Mouse (Mus musculus) adrenal gland, postnatal 36 days (tissue): ENCODE data around the gene Gm21981. TPM values are rescaled to one million over a fixed set of nuclear protein-coding genes. Genes with fewer than 3 reads are reported as not detected.

Experiments
- DNase-seq, 2 experiments: peaks; one replicate each; pipeline ENCODE4 v3.0.0; 2021; ENCODE audit warnings: mixed read lengths in 1 of 2
- total RNA-seq, 2 experiments: library from RNA; stranded (reverse); gene quantifications; 2 replicates each; pipeline ENCODE4 v1.2.3; 2021

The Gm21981 gene
- total RNA-seq, 2 experiments from 2014 or later, result 0.40 to 0.86 TPM

DNA sequence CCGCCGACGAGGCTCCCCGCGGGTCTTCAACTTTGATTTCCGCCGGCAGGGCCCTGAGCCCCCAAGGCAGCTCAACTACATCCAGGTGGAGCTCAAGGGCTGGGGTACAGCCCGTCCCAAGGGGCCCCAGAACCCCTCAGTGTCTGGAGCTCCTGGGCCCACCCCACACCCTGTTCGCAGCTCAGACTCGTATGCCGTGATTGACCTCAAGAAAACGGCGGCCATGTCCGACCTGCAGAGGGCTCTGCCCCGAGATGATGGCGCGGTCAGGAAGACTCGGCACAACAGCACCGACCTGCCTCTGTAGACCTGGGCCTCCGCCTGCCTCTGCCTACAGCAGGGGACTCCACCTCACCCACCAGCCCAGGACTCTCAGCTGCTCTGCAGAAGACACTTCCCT, 9.3 kb upstream of the Gm21981 start:
- no peak for DNase-seq

- DNase-seq, result no peak
Observed at GRCm38 (mm10) chr17:47702548-47703345, 8.5 kb upstream of the Gm21981 start.

DNA sequence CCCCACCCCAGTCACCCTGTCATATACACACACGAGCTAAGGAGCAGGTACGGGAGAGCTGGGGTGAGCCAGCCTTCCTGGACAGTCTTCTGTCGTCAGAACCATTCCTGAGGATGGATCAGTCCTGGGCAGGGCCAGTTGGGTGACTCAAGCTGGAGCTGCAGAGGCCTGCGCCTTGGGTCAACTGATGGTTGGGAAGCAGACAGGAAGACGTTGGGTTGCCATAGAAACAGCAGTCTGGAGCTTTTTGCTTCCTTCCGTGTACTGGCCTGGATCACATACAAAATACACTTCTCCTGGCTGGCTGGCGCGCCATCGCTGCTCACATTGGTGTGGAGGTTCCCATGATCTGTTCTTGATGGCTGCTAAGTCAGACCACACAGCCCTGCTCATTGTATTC, 7.5 kb upstream of the Gm21981 start:
- DNase-seq, result no peak

GRCm38 (mm10) chr17:47699055-47699454, 4.8 kb upstream of the Gm21981 start:
- no peak for DNase-seq

DNA sequence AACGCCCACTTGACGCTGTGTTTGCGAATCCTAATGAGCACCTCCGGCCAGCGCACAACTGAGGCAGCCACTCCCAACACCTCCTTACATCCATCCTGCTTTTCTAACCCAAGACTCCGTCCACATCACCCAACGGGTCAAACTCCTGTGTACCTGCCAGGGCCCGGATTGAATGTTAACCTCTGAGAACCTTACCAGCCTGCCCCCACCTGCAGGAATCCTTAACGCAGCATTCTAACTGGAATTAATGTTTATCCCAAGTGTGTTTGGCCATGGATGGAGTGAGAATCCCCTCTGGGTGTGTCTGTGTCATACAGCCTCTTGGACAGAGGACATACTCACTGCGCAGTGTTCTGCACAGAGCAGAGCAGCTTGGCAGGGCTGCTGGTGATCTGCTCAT, 3.9 kb upstream of the Gm21981 start:
- no peak for DNase-seq

DNA sequence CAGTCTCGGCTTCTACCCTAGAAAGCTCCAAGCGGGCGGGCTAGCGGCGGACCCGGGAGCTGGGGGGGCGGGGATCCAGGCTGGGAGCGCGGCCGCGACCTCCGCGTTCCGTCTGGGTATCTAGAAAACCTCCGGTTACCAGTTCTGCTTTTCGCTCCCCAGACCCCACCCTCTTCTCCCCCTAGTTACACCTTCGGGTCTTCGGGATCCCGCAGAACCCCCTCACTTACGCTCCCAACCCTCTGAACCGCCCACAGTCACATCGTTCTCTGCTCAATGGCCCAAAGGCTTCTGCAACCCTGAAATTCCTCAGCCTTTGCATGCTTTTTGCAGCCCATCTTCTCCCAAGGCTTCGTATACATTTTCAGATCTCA, 1.1 kb upstream of the Gm21981 start:
- no peak for DNase-seq

DNA sequence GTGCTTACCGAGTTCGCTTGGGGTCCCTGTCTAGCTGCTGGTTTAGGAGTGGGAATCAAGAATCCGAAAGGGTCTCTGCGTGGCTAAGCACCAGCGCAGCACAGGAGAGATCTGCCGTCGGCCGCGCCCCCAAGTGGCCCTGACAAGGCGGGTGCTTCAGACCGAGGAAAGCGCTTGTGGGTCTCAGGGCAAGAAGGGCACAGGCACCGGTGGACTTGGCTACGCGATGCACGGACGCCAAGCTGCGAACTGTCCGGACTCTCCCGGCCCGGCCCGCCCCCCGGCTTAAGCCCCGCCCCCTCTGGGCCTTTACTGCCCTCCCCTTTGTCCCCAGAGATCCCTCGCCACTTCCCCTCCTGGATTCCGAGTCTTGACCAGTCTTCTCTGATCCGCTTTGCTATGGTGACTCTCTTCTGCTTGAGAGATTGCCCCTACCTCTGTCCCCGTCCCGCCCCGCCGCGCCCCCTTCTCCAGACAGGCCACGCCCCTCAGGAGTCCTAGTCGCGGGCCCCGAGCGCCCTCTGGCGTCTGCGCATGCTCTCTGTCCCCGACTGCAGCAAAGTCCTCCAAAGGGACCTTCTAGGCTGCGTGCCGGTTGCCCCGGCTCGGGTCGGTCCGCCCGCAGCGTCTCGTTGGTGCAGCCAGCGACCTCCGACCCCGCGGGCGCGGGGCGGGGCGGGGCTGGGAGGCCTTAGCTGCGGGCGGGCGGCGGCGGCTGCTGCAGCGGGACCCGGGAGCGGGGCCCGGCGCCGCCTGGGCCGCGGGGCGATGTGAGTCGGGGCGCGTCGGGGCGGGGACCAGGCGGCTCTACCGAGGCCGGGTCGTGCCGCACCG, 465 bp upstream of the Gm21981 start, which contains the start of gene Prickle4:
TSS of gene Prickle4 (minus strand) at position 234 of the 834 bp plus-strand sequence.
- peak; percentile 99 for DNase-seq

GRCm38 (mm10) chr17:47693671-47694441, 399 bp downstream of the Gm21981 start:
- peak in 1 of 2 experiments; percentile 10 for DNase-seq

- DNase-seq, result no peak
Observed at GRCm38 (mm10) chr17:47691650-47692049, 2.6 kb downstream of the Gm21981 start.

- DNase-seq, result no peak
Observed at GRCm38 (mm10) chr17:47689894-47690293, 4.4 kb downstream of the Gm21981 start.

DNA sequence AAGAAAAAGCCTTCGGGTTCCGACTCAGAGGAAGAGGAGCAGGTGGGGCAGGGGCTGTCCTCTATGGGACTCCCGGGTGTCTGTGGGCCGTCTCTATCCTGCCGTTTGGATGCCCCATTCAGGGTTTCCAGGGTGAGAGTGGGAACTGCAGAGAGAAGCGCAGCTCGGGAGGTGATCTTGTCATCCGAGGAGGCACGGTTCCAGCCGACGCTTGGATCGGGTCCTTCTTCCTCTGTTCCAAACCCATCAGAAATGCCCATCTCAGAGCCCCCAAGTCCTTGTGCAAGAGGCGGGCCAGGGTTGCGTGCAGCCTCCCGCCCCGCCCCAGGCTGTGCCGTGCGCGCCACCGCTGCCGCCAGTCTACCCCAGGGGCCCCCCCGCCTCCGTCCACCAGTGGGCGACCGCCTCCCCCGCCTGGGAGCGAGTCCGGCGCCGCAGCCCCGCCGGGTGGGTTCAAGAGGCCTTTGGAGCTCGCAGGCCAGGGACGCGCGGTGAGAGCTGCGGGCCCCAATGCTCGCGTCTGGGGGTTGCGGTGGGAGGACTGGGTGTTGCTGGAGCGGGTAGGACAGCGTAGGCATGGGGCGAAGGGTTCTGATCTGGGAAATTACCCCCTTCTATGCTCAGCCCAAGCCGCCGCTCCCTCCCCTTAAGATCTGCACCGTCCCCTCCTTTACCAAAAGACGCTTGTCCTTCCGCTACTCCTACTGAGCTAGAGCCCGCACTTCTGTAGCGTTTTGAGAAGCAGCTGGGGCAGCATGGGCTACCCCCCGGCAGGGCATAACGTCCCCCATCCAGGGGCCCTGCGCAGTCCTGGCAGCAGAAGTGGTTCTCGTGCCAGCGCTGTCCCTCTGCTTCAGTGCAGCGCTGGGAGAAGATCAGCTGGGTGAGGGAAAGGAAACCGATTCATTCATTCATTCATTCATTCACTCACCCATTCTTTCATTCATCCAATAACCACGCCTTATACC, 5.4 kb downstream of the Gm21981 start, which contains the start of gene Frs3:
TSS of gene Frs3 (plus strand) at position 423 of the 968 bp plus-strand sequence.
- peak; percentile 80 to 89 for DNase-seq

GRCm38 (mm10) chr17:47688344-47688607, 6.0 kb downstream of the Gm21981 start, which contains the start of gene Tomm6:
Tomm6 (minus strand) TSS chr17:47688386.
- DNase-seq, result no peak

GRCm38 (mm10) chr17:47687409-47688343, 6.6 kb downstream of the Gm21981 start:
- DNase-seq, result peak; percentile 96 to 98

- DNase-seq, result no peak
Observed at GRCm38 (mm10) chr17:47682836-47683235, 11.4 kb downstream of the Gm21981 start.

GRCm38 (mm10) chr17:47678702-47679101, 15.6 kb downstream of the Gm21981 start:
- DNase-seq, result no peak

DNA sequence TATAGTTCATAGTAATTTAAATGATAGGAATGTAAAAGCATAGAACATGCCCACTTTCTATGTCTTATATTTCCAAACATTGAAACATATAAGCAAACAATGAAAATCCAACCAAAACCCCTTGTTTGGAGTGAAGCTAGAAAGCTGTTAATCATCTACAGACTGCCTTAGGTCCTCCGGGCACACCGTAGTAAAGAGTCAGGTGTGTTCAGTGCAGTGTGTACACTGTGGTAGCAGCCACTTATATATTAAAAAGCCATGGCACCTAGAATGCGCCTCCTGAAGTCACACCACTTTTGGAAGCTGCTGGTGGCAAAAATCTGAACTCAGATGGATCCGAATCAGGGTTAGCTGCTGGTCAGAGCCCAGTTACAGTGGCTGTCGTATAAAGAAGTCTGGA, 16.0 kb downstream of the Gm21981 start:
- DNase-seq, result no peak

- DNase-seq, result peak; percentile 71 to 78
Observed at GRCm38 (mm10) chr17:47676581-47676980, 17.7 kb downstream of the Gm21981 start.

GRCm38 (mm10) chr17:47672311-47673111, 21.7 kb downstream of the Gm21981 start:
- peak; percentile 79 to 82 for DNase-seq

DNA sequence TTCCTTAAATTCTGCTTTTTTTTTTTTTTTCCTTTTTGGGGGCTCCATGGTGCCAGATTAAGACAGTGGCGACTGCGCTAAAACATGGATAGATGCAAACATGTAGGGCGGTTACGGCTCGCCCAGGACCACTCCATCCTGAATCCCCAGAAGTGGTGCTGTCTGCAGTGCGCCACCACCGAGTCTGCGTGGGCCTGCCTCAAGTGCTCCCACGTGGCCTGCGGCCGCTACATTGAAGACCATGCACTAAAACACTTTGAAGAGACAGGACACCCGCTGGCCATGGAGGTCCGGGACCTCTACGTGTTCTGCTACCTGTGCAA, 22.3 kb downstream of the Gm21981 start:
- DNase-seq, result no peak
